Mouse (Mus musculus): ENCODE results near the gene Cfb.

The Cfb gene

DNA sequence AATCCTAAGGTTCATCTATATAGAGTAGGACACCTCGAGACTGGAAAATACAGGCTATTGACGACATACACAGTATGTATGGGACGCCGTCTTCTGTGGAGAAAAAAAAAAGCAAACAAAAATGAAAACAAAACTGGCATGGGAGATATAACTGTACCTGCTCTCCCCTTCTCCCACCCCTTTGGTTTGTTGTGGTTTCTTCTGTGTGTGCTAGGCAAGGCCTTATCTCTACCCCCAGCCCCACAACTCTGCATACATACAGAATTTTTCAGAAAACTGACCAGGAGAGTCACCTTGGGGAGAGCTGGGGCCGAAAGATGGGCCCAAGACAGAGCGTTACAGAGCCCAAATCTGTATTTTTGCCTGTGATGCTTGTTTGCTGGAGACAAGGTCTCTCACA, 22.4 kb upstream of the Cfb start:
- DNase-seq (ENCODE audit: low read depth, low spot score) = no peak

DNA sequence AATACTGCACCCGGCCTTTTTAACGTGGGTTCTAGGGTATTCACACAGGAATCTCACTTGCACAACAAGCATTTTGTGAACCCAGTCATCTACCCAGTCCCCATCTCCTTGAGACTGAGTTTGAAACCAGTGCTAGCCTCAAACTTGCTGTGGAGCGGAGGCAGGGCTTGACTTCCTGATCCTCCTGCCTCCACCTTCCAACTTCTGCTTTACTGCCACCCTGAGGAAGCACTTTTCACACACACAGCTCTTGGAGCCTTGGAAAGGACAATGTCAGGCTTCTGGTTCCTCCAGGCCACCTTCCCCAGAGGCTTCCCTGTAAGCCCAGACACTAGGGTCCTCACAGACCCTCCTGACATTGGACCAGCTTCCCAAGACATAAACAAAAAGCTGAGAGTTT, 21.0 kb upstream of the Cfb start:
- DNase-seq (ENCODE audit: low read depth, low spot score) = no peak

DNA sequence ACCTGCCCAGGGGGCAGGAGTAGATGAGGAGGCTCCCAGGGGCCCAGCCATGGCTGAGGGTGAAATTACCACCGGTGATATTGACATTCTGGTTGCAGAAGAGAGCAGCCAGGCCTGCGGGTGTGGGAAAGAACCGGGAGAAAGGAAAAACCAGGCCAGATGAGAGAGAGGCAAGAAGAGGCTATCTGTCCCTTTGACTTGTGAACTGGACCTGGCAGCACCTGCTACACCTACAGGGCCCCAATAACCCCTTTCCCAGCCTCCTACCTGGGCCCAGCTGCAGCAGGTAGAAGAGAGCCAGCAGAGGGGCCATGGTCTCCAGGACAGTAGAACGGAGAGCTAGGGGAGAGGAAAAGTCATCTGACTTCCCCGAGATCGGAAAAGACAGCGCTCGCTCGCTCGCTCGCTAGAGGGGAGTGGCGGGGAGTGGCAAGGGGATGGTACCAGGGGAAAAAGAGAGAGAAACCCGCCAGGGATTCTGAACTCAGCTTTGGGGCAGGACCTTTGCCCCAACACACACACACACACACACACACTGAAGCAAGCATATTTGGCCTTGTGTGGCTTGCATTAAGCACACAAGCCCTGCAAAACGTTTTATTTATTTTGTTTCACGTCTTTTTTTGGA, 19.5 kb upstream of the Cfb start, which contains the start of gene Gm20547:
Gene Gm20547, minus strand, starts transcription at position 360 of the 628 bp plus-strand sequence.
- no peak for DNase-seq (ENCODE audit: low read depth, low spot score)

DNA sequence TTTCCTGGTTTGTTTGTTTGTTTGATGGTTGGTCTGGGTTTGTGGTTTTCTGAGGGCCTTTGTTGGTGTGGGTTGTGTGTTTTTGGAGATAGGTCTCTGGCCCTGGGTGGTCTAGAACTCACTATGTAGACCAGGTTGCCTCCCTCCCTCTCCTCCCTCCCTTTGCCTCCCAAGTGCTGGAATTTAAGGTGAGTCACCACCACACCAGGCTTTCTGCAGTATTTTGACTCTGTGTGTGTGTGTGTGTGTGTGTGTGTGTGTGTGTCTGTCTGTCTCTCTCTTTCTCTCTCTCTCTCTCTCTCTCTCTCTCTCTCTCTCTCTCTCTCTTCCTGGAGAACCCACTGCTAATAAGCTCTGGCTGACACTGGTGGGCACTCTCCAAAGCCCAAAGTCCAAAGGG, 18.8 kb upstream of the Cfb start:
- no peak for DNase-seq (ENCODE audit: low read depth, low spot score)

DNA sequence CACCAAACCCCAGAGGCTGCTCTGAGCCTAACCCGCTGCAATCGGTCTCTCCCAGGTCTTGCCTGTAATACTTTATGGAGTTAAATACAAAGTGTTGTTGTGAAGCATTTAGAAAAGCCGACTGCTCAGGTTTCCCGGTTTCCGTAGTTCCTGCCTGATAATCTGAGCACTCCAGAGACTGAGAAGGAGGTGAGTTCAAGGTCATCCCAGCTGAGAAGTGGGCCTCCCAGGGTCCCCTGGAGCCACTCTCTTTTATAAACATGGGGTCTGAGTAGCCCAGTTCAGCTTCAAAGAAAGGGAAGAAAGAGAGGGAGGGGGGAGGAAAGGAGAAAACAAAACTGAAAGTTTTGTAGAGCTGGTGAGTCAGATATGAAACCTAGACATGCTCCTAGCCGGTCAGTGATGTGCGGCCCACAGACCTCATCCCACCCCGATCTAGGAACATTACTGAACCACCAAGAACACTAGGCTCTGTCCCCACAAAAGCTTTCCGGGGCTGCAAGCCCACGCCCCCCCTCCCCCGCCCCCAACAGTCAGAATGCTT, 17.1 kb upstream of the Cfb start, which contains the start of gene Zbtb12:
Gene Zbtb12, plus strand, starts transcription at position 148 of the 544 bp plus-strand sequence.
- no peak for DNase-seq (ENCODE audit: low read depth, low spot score)

DNA sequence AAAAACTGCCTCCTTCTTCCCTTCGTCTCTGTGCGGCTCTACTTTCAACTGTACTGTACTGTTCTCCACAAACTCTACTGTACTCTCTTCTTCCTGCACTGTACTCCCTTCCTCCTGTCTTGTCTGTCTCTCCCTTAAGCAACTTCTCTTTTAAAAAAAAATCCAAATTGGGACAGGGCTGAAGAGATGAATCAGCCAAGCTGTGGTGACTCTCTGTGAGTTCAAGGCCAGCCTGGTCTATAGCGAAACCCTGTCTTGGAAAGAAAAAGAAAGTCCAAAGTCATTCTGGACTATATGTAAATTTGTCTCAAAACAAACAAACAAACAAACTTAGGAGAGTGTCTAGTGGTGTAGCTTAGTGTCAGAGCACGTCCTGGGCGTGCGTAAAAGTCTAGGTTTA, 12.0 kb upstream of the Cfb start:
- DNase-seq (ENCODE audit: low read depth, low spot score) = no peak

DNA sequence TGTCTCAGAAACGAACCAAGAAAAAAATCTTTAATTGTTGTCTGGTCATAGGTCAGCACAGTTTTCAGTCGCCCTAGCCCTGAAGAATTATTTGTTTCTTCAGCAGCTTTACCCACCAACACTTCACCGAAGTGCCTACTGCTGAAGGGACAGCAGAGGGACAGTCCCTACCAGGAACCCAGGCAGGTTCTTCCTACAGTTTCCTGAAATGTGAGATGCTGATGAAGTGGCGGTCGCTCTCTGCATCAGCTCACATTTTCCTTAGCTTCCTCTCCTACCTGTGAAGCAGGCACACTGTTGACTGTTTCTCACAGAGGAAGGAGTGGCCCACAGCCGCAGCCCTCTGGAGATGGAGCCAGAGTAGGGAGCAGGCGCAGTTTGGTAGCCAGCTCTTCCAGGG, 3.7 kb upstream of the Cfb start:
- no peak for DNase-seq (ENCODE audit: low read depth, low spot score)

DNA sequence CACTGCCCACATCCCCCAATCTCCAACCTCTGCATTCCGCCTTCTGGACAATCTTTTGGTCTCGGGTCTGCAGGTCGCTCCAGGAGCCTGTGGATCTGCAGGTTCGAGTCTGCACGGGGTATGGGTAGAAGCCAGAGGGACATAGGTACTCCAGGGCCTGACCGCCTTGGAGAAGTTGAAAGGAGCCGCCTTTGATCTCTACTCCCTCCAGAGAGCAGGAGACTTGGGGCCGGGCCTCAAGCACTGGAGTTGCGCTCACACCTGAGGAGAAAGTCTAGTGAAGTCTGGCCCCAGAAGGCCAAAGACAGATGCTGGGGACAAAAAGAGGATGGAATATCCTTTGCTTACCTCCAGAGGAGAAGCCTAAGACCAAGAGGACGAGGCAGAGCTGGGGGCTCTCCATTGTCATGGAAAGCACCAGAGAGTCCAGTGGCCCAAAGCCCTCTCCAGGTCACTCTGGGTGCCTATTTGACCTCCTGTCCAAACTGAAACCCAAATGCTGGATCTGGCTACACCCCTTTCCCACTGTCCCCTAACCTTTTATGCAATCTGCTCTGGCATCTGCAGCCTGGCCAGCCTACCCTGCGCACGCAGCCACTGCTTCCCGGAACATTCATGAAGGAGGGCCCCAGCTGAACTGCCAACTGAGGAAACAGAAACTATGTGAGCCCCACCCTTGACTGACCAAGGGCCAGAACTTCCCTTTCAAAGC, 458 bp downstream of the Cfb start:
- no peak for DNase-seq (ENCODE audit: low read depth, low spot score)

DNA sequence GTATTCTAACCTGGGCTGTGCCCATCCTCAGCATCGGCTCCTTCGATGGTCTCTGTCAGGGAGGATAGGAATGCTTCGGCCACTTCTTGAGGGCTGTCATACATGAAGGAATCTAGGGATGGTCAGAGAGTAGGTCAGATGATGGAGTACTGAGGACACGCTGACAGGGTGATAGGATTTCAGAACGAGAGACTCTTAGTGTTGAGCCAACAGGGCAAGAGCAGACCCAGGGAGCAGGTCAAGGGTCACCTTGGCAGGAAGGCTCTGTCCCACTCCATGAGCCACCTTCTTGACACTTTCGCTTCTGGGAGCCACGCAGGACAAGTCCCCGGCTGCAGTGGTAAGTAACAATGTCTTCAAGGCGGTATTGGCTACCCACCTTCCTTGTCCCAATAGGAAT, 1.8 kb downstream of the Cfb start:
- no peak for DNase-seq (ENCODE audit: low read depth, low spot score)

DNA sequence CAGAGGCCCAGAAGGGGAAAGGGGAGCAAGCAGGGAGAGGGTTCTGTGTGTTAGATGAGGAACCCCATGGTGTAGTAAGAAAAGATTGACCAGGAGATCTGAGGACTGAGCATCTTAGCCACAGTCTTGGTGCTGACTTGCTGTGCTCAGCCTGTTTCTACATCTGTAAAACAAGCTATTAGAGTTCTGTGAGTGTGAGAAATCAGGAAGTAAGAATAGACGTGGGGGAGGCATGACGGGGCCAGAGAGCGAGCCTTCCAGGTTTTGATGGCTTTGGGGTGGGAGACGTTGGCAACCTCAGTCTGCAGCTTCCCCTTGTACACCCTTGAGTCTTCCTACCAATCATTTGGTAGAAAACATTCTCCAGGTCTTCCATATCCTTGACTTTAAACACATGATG, 3.6 kb downstream of the Cfb start:
- DNase-seq (ENCODE audit: low read depth, low spot score) = no peak

DNA sequence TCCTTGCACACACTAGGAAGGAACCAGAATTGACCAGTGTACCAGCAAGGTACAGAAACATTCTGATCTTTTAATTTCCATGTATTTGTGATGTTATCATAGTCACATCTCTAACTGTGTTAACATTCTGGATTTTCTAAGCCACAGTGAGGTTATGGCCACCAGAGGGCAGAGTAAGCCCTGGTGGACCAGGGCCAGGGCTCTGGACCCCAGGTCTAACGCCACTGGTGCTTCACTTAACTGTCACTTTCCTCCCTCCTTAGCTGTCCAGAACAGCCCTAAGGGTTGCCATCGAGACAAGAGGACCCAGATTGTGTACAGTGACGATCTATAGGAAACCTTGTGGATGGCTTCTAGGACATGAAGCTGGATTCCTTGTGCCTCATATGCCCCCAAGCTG, 6.5 kb downstream of the Cfb start:
- peak; percentile 39 for DNase-seq (ENCODE audit: low read depth, low spot score)

DNA sequence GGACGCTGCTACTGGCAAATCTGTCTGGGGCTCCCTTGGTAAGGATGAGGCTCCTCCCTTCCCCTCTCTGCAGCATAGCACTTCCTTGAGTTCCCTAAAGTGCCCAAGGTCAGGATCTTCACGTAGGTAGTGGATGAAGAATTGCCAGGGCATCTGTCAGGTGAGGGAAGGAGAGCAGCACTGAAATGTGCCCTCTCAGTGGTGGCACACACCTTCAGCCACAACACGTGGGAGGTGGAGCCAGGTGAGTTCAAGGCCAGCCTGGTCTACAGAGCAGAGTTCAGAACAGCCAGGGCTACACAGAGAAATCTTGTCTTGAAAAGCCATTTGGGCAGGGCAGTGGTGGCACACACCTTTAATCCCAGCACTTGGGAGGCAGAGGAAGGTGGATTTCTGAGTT, 7.6 kb downstream of the Cfb start:
- no peak for DNase-seq (ENCODE audit: low read depth, low spot score)

DNA sequence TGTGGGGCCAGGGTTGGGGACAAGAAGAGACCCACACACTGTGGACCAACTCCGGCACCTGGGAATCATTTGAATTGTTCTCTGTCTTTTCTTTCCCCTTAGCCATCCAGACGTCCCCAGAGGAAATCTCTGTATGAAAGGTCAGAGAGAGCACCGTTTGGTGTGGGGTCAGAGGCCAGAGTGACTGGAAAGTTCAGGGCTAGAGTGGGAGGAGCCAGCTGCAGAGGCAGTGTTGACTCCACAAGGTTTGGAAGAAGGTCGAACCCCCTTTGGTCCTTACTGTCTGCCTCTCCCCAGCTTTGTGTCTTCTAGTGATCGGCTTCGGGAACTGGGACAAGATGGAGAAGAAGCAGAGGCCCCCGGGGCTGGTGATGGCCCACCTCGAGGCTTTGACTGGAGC, 8.8 kb downstream of the Cfb start:
- no peak for DNase-seq (ENCODE audit: low read depth, low spot score)

DNA sequence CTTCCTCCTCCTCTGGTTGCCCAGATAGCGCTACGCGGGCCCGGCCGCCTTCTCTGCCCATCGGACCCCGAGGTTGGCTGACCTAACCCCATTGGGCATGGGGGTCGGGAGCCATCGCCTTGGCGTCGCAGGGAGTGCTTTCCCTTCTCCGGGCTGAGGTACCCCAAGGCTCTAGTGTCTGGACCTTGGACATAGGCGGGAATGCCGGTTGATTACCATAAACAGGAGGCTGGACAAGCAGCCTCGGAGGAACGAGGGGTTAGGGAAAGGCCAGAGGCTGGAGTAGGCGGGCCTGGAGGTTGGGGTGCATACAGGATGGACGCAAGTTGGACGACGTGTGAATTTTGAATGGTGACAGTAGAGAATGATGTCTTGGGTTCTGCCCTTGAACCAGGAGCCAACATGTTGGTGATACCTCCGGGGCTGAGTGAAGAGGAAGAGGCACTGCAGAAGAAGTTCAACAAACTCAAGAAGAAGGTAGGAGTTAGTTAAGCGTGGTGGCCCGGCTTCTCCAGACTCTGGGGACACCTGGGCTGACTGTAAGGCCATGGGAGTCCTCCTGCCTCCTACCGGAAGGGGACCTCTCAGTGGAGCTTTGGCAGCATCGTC, 11.7 kb downstream of the Cfb start:
- no peak for DNase-seq (ENCODE audit: low read depth, low spot score)

DNA sequence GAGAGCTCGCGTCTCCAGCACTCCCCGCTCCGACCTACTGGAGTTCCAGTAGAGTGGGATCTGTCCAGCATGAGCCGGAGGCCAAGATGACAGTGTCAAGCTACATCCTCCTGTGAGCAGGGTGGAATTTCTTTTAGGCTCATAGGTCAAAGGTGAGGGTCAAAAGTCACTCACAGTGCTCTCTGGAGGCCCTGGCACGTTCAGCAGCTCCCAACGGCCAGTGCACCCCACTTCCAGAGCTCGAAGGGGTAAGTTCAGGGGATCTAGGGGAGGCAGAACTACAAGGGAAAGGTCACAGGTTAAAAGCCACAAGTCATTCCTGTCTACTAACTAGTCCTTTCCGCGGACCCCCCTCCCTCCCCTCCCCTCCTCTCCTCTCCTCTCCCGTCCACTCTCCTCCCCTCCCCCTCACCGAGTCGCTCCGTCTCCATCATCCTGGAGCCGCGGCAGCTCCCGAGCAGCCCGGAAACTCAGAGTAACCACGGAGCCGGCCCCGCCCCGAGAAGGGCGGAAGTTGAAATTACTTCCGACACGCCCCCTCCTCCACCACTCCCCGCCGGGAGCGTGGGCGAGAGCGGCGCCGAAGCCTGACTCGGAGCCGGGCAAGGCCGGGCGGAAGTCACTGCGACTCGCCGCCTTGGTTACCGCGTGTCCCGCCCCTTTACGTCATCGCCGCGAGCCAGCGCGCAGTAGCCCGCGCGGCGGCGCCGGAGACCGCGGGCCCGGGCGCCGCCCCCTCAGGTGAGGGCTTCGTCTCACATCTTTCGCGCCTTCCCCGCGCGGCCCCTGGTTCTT, 12.4 kb downstream of the Cfb start, which contains the start of the genes Skiv2l and Nelfe:
Gene Skiv2l, minus strand, starts transcription at position 489 of the 795 bp plus-strand sequence.
Gene Nelfe, plus strand, starts transcription at position 670 of the 795 bp plus-strand sequence.
- peak; percentile 98 for DNase-seq (ENCODE audit: low read depth, low spot score)

DNA sequence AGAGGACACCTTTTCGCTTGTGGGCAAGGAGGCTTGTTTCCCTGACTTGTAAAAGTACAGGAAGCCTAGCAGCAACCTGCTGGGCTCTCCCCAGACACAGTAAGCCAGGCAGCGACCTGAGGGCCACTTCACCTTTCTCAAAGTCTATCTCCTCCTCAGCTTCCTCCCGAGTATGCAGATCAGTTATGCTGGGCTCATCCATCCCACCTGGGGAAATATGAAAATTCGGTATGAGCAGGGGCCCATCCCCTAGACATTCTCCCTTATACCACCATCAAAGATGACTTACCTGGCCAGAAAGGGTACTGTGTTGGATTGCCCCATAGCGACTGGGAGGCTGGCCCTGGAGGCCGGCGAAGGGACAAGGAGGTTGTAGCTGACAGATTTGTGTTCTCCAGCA, 14.7 kb downstream of the Cfb start:
- no peak for DNase-seq (ENCODE audit: low read depth, low spot score)

DNA sequence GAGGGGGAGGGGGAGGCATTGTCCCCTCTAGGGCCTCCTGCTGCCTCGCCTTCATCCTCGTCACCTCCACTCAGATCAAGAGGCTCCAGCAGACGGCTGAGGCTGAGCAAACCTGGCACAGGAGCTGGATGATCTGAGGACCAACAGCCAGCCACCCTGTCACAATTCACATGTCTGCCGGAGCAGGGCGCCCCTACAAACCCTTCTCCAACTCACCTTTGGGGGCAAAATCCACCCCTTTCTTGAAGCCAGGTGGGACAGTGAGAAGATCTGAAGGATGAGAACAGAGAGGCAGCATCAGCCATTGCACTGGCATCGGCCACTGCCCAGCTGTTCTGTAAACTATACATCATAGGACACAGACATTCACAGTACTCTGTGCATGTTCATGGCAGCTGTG, 15.1 kb downstream of the Cfb start:
- no peak for DNase-seq (ENCODE audit: low read depth, low spot score)

DNA sequence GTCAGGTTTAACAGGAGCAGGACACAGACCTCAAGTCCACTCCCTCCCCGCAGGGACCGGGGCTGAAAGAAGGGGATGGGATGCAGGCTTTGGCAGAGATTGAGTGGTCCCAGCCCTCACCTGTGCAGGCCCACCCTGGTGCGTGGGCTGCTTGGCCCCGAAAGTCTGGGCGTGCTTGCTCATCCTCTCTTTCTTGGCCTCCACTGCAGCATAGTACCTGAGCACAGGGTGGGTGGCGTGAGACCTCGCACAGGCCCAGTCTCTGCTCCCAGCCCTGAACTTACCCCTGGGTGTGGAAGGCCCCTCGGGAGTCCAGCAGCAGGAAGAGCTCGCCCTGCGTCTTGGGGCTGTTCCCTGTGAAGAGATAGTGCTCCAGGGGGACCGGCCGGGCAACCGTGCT, 17.4 kb downstream of the Cfb start:
- DNase-seq (ENCODE audit: low read depth, low spot score) = no peak

DNA sequence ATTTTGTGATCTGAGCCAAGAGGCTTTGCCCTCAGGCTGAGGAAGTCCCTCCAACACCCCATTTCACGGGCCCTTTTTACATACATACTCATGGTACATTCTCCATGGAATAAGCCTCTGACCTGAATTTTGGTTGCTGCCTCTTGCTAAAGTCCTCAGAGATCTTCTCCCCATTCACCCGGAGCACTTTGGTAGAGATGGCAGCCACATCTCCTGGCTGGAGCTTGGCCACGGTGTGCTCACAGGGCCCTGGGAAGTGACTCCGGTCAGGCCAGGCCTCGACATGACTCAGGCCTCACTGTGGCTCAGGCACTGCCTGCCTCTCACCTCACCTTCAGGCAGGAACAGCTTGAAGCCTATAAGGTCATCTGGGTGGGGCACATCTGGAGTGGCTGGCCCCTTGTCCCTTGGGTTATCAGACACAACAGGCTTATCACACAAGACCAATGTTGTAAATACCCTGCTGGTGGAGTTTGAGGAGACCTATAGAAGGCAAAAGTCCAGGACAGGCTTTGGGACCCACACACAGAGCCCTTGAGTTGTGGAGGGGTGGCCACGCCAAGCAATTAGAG, 21.5 kb downstream of the Cfb start:
- DNase-seq (ENCODE audit: low read depth, low spot score) = no peak

DNA sequence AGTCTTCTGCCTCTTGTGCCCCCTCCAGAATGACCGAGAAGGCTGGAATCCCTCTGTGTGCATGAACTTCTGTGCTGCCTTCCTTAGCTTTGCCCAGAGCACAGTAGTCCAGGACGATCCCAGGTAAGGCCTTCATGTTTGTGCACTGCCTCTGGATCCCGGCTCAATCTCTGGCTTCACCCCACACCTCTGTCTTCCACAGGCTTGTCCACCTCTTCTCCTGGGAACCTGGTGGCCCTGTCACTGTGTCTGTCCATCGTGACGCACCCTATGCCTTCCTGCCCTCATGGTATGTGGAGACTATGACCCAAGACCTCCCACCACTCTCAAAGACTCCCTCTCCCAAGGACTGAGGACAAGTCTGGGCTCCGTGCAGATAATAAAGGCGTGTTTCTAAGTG, 23.5 kb downstream of the Cfb start:
- DNase-seq (ENCODE audit: low read depth, low spot score) = no peak
